Mouse (Mus musculus) gastrocnemius, adult 2 months (tissue): ENCODE results near the gene Atf6b. TPM values are rescaled to one million over a fixed set of nuclear protein-coding genes. Genes with fewer than 3 reads are reported as not detected.
A peak's percentile ranks its signal among the peaks of the same experiment; 100 is the strongest.

ENCODE experiments used
- DNase-seq: peaks from one replicate; pipeline ENCODE4 v3.0.0; 2022
- H3K27ac ChIP-seq: fragments of 200-600 bp; 2 replicates; pipeline ENCODE4 v1.8.1; 2022; ENCODE audit warnings: mild to moderate bottlenecking
- H3K4me3 ChIP-seq: fragments of 200-600 bp; 2 replicates; pipeline ENCODE4 v1.8.1; 2022; ENCODE audit warnings: mild to moderate bottlenecking, moderate library complexity
- CTCF ChIP-seq: fragments of 200-600 bp; IDR thresholded peaks from 2 replicates; pipeline ENCODE4 v1.8.1; 2022; ENCODE audit warnings: antibody characterized with exemption, mild to moderate bottlenecking, moderate library complexity
- intact Hi-C: fragments of 180-260 bp; cut with DNase I; formaldehyde crosslinking; loops from one replicate; pipeline ENCODE4 v1.15.1; 2025
- total RNA-seq, 2 experiments: library from RNA; stranded (reverse); gene quantifications; 2 replicates each; pipeline ENCODE4 v1.2.3; 2021

The Atf6b gene
- total RNA-seq, 2 experiments from 2014 or later: 7.1 to 9.1 TPM

DNA sequence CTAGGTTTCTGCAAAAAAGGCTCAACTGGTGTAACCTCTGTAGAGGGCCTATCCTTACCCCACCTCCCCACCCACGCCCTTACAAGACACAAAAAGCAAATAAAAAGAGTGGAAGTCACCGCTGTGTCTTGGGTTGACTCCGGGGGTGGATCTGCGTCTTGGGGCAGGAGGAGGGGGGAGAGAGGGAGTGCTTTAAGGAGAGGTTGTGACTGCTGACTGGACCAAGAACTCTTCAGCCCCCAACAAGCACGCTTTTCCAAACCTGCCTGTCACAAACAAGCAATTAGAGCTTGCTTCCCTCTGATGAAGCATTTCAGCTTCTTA lies 18.3 kb upstream of the Atf6b start:
- Histone ChIP-seq H3K4me3 (peak overlapping the region; percentile 94), H3K27ac (peak overlapping the region; percentile 96)
- intact Hi-C loops: no loop called here
- no peak for TF ChIP-seq CTCF
- peak; percentile 20 for DNase-seq

DNA sequence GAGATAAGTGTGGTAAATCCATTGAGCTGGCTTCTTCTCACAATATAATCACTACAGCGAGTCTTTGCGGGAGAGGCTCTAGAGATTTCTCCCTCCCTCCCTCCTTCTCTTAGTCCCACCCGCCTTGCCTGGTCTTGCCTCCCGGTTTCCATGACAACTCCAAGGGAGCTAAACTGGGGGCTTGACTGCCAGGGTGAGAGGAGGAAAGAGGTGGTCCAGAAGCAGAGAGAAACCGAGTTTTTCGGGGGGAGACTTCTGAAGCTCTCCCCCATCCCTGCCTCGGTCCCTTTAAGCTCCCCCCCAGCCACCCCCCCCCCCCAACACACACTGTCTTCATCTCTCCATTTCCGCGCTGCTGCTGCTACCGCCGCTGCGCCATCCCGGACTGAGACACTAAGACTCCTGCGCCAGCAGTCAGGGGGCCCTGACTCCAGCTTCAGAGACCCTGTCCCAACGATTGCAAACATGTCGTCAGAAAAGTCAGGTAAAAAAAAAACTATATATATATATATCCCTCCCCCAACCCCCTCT lies 17.7 kb upstream of the Atf6b start, which contains the start of gene Prrt1:
TSS of gene Prrt1 (plus strand) at position 313 of the 531 bp plus-strand sequence.
- intact Hi-C loops: no loop called here
- no peak for DNase-seq
- peak within 1 kb of the TSS; percentile 96 for H3K27ac ChIP-seq
- peak within 1 kb of the TSS; percentile 94 for H3K4me3 ChIP-seq
- no peak for TF ChIP-seq CTCF

DNA sequence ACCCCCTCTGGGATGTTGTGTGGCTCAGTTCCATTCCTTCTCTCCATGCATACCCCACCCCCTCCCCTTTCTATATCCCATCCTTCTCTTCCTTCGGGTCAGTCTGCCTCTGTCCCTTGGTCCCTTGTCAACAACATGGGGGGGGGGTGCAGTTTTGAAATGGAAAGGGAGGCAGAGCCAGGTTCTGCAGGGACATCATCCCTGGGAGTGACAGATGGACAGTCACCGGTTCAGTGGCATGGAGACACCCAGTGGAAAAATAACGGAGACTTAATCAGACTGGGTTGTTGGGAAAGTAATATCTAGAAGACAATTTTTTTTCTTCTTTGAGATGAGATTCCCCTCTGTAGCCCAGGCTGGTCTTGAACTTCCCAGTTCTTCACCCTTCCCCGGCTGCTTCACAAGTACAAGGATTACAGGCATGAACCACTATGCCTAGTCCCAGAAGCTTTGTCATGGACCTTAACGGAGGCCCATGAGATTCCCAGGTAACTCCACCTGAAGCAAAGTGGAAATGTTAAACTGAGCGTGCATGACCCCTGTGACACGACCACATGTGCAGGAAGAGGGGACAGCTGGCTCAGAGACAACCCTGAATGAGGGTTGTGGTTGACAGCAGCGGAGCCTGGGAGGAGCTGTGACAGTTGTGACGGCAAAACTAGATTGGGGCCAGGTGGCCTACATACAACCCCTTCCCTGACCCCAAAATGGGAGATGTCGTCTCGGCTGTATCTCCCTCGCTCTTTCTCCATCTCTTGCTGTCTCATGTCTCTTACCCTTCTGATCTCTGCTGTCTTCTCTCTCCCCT lies 16.9 kb upstream of the Atf6b start:
- Histone ChIP-seq H3K27ac (peak overlapping the region; percentile 96; the same call in 1 of the 2 replicates), H3K4me3 (peak overlapping the region; percentile 94)
- intact Hi-C loops: no loop called here
- no peak for TF ChIP-seq CTCF
- DNase-seq: no peak

DNA sequence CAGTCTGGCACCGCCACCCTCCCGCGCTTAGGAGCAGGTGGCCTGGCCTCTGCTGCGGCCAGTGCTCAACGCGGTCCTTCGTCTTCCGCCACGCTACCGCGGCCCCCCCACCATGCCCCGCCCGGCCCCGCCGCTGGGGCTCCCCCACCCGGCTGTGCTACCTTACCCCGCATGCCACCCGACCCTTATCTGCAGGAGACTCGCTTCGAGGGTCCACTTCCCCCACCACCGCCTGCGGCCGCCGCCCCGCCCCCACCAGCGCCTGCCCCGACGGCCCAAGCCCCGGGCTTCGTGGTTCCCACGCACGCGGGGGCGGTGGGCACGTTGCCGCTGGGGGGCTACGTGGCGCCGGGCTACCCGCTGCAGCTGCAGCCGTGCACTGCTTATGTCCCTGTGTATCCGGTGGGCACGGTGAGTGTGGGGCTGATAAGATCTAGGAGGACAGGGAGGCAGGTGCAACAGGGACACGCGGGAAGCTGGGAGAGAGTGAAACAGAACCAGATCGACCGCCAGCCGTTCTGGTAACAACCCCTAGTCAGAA lies 16.1 kb upstream of the Atf6b start:
- no peak for TF ChIP-seq CTCF
- Histone ChIP-seq H3K27ac (no peak overlapping the region), H3K4me3 (peak overlapping the region; percentile 94)
- intact Hi-C loops: no loop called here
- DNase-seq: peak; percentile 31

DNA sequence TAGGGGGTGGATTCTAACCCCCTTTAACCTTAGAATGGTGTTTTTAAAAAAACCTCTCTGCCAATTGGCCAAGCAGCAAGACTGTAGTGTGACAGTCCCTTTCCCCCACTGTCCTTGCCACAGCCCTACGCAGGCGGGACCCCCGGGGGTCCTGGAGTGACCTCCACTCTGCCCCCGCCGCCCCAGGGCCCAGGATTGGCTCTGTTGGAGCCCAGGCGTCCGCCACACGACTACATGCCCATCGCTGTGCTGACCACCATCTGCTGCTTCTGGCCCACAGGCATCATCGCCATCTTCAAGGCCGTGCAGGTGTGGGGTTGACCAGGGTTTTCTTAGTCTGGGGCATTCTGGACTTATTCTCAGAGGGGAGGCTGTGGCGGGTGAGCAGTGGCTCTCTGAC lies 15.3 kb upstream of the Atf6b start:
- H3K27ac ChIP-seq: peak overlapping the region; percentile 69
- peak; percentile 33 for DNase-seq
- intact Hi-C loops: no loop called here
- no peak for TF ChIP-seq CTCF
- H3K4me3 ChIP-seq: peak overlapping the region; percentile 73

DNA sequence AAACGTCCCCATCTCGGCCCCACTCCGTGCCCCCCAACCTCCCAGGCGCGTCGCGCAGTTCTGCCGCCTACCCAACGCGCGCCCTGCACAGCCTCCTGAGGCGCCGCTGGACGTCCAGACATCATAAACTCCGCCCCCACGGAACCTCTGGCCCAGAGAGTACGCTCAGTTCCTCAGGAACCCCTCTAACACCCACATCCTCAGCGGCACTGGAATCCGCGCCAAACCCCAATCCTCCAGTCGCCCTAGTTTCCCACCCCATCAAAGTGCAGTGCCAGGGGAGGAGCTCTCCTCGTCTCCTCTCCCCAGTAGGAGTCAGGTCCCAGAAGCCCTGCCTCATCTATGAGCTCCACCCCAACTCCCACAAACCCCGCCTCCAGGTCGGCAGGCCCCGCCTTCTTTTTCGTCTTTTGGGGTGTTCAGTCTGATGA lies 14.7 kb upstream of the Atf6b start:
- DNase-seq: peak; percentile 83
- intact Hi-C loops: no loop called here
- Histone ChIP-seq H3K4me3 (peak overlapping the region; percentile 73), H3K27ac (peak overlapping the region; percentile 69)
- TF ChIP-seq CTCF: no peak

DNA sequence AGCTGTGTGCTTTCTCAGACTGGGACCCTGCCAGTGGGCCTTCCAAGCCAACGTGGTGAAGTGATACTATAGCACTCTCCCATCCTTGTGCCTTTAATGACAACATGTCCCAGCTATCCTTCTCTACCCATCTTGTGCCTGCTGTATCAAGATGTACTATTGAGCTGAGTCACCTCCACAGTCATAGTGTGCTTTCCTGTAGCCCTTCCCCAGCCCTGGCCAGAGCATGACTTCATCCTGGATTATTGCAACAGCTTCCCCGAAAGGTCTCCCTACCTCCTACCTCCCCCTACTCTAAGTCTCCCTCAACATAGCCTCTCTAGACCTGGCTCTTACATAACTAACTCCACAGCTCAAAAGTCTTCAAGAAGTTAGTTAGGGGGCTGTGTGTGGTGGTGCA lies 11.3 kb upstream of the Atf6b start:
- intact Hi-C loops: no loop called here
- no peak for TF ChIP-seq CTCF
- H3K4me3 ChIP-seq: no peak overlapping the region
- no peak overlapping the region for H3K27ac ChIP-seq
- DNase-seq: no peak

DNA sequence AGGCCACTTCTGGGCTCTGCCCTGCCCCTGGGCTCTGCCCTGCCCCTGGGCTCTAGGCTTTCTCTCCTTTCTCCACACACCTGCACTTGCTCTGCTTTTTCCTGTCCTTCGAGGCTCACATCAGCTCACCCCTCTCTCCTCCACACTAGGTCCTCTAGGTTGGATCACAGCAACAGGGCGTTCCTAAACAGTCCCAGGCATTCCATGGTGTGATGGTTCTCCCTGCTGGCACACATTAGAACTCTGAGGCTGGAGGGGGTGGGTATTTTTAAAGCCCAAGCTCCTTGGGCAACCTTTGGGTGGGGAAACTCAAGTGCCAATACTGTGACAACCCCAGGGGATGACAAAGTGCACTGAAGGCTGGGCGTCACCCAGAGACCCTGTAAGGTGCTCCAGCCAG lies 9.5 kb upstream of the Atf6b start:
- TF ChIP-seq CTCF: no peak
- no peak overlapping the region for H3K4me3 ChIP-seq
- intact Hi-C loops: no loop called here
- no peak overlapping the region for H3K27ac ChIP-seq
- DNase-seq: peak; percentile 9

DNA sequence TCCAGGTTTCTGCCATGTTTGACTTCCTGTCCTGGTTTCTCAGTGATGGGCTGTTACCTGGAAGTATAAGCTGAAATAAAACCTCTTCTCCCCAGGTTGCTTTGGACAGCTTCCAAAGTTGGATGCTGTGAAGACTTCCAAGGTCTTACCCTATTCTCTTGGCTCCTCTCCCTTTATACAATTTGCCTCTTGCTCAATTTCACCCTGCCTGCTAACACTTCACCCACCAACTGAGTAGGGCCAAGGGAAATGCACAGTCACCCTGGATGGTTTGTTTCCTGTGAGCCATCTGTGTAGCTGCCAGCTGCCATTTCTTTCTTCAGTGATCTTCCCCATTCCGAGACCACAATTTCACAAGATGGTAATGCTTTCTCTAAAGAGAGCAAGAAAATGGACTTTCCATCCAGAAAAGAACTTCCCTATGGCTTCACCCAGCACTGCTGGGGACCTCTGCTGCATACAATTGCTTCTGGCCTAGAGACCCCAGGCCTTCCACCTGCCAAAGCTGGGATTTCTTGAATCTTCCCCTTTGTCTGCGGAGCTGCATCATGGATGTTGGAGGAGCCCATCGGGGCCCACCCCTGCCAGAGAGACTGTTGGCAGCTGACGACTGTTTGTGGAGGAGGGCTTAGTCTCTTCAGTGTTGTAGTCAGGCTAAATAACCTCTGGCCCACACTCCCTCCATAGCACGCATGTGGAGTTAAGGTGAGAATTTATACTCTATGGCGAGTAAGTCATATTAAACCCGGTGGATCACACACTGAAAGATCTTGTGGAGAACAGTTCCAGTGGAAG lies 7.3 kb upstream of the Atf6b start:
- peak overlapping the region; percentile 38; the same call in 1 of the 2 replicates for H3K27ac ChIP-seq
- DNase-seq: peak; percentile 14

DNA sequence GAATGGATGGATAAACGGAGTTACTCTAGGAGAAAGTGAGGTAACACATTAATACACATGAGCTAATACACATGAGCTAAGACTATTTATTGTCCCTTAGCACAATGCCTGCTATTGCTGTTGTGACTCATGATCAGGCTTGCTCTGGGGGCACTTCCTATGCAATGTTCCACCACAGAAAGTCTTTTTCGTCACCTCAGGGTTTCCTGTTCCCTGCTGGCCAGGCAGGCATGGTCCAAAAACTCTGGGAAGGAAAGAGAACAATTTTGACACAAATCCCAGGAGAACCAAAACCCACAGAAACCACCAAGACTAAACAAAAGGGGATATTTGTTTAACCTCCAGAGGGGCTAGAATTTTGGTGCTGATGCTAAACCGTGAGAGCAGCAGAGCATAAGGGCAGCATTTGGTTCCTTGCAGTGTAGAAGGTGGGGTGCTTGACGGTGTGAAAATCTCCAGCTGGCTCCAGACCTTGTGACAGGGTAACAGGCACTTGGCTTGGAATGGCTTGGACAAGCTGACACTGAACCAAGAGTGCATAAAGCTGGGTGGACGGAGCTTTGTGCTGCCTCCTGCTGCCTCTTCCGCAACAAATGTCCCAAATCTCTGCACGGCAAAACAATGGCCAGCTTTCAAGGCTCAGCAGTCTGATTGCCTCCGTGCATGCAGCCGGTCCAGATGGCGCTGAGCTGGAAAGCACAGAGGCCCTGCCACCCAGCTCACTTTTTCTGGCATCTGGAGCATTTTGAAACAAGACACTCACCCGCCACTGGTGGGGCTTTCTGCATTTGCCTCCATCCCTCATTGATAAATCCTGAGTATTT lies 6.0 kb upstream of the Atf6b start:
- DNase-seq: peak; percentile 30
- peak overlapping the region; percentile 73 for H3K27ac ChIP-seq
- peak; percentile 18; the same call in 1 of the 2 replicates for TF ChIP-seq CTCF
- intact Hi-C loops: loop anchor here (10.0 kb wide), 1 partner anchor 194 kb away; the partner anchor contains the start of genes Dxo and Stk19
- H3K4me3 ChIP-seq: no peak overlapping the region

More for the DNA sequence above, 7.3 kb upstream of the Atf6b start:
- intact Hi-C loops: loop anchor here (10.0 kb wide), 1 partner anchor 195 kb away; the partner anchor contains the start of genes Dxo and Stk19
- TF ChIP-seq CTCF: no peak
- no peak overlapping the region for H3K4me3 ChIP-seq

DNA sequence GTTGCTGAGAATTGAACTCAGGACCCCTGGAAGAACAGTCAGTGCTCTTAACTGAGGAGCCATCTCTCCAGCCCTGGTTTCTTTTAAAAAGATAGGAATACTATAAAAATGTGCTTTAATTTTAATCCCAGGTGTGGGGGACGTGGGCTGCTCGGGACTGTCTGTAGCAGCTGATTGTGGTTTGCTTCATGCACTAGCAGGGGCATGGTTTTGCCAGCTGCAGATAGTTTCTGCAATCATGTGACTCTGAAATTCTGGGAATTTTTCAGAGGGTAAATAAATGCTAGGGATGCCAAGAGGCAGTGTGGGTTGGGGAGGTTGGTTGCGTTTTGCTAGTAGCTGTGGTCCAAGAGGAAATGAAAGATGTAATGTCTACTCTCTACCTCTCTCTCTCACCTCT lies 5.0 kb upstream of the Atf6b start:
- Histone ChIP-seq H3K4me3 (no peak overlapping the region), H3K27ac (peak overlapping the region; percentile 73; the same call in 1 of the 2 replicates)
- no peak for TF ChIP-seq CTCF
- no peak for DNase-seq
- intact Hi-C loops: loop anchor here (10.0 kb wide), 1 partner anchor 193 kb away; the partner anchor contains the start of genes Dxo and Stk19
